Mouse (Mus musculus): ENCODE data around the gene Rer1.

Rer1 gene

DNA sequence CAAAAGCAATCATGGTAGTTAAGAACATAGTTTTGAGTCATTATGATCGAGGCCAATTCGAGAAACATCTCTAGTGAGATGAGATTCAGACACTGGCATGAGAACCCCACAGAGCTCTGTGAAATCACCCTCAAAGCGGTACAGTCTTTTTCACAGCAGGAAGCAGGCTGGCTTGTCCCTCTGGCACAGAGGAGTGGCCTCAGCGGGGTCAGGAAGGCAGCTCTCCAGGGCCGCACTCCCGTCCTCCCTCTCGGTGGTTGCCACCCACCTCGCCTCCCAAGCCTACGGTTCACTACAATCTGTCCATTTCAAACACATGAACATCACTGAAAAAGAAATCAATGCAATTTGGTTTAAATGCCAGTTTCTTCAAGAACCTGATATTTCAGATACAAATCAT lies 11.8 kb downstream of the Rer1 start:
- DNase-seq (ENCODE audit: low spot score), result no peak

DNA sequence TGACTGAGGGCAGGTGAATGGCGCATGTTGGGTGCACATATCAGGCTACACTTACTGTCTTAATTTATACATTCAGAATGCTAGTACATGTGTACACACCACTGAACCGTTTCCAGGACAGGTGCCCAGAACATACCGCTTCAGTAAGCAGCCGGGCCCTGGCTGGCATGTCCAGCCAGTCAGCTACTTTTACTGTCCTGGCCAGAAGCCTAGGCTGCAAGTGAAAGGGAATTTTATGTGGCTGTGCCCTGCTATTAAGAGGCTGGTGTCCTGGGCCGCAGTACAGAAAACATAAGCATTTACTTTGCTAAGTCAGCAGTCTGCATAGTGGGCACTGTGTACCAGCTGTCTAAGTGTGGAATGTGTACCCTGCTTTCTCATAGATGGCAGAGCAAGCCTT lies 15.3 kb downstream of the Rer1 start:
- DNase-seq (ENCODE audit: low spot score), result no peak

DNA sequence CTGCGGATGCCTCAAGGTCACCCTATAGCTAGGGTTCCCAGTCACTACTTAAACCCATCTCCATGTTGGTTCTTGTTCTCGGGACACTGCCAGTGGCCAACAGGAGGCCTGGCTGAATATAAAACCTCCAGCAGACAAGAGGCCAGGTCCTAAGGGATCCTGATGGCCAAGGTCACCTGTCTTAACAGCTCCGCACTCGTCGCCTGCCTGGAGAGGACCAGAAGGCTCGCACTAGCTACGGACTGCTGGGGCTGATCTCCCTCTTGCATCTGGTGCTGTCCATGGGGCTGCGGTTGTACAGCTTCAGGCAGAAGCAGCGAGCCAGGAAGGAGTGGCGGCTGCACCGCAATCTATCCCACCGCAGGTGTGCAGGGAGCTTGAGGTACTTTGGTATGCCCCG lies 16.0 kb downstream of the Rer1 start:
- no peak for DNase-seq (ENCODE audit: low spot score)

DNA sequence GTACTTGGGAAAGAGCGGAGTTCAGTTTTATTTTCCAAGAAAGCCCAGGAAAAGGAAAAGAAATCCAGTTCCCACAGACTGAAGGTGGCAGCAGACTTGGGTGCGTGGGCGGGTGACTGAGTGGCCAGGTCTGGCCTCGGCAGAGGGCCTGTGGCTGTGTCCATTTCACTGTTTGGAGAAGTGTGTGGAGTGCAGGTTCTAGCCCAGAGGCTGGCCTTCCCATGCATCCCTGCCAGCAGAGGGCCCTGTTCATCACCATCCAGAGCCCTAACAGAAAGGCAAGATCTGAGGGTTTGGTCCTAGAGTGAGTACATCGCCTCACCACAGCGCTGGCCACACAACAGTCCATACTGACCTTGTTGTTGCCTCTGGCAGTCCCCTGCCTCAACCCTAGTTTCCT lies 17.0 kb downstream of the Rer1 start:
- DNase-seq (ENCODE audit: low spot score), result no peak

DNA sequence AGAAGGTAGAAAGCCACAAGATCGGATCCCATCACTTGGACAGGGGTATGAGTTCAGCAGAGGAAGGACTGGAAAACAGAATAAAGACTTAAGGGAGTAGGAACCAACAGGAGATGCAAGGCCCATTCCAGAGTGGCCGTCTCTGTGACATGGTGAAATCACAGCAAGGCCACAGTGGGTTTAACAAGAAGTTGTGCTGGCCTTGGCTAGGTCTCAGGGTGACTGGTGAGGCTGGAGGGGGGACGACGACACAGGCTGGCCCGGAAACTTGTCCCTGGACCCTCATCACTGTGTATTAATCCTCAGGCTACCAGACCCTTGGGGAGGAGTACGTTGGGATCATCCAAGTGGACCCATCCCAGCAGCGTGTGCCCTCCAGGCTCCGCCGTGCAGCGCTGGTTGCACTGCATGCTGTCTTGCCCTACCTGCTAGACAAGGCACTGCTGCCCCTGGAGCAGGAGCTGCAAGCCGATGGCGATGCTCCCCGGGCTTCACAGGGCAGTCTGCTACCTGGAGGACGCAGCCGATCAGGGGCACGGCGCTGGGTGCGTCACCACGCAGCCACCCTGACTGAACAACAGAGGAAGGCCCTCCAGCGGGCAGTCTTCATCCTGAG lies 17.7 kb downstream of the Rer1 start:
- no peak for DNase-seq (ENCODE audit: low spot score)

DNA sequence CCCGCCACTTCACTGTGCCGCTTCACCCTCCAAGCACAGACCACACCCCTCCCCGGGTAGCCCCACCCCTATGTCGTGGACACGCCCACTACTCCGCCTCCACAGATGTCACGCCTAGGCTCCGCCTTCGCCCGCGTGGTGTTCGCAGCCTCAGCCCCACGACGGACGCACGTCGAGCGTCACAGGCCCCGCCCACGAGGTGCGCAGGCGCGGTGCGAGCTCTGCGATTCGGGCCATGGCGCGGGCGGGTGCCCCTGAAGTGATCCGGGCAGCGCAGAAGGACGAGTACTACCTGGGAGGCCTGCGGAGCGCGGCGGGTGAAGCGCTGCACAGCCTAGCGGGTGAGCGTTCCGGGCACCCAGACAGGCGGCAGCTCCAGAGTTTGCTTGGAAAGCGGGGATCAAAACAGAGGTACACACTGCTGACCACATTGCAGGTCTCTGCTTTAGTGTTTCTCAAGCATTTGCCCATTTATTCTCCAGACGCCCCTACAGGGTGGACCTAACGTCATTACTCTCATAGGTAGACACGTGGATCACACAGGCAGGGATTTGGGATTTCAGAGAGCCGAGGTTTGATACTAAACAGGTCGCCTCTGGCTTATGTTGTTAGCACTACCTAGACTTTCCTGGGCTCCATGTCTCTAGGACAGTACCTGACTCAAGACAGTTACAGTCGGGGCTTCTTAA lies 19.2 kb downstream of the Rer1 start, which contains the start of gene Pex10:
Gene Pex10 (plus strand): TSS at position 183 of the 689 bp plus-strand sequence.
- peak; percentile 92 for DNase-seq (ENCODE audit: low spot score)

DNA sequence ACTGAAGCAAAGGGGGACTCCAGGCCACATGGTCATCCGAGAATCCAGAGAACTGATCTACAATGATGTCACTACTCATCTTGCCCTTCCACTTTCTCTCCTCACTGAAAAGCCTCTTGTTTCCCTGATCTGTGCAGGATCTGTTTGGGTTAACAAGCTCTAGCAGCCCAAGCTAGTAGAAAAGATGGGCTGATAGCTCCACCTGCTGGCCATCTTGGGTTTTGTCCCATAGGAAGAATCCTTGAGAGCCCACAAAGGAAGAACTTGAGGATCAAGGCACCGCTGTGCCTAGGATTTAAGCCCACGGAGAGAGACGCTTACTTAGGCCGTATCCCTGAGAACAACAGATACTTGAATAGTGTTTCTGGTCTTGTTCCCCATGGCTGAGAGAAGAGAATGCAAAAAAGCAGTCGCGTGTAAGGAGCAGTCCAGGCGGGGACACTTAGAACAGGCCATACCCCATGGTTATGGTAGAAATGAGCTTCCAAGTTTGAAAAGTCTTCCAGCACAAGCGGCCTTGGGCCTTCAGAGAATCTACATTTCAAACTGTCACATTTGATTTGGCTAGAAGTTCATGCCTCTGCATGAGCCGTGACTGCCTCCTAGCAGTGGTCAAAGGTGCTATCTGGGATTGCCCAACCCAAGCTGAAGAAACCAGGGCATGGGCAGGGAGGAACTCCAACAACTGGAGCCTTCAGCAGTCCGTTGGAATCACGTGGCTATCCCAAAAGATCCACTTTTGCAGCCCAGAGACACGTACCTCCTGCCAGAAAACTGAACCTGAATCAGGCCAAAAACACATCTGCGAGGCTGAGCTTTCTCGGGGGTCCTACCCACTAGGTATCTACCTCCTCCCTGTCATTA lies 20.0 kb downstream of the Rer1 start:
- DNase-seq (ENCODE audit: low spot score), result peak; percentile 62

DNA sequence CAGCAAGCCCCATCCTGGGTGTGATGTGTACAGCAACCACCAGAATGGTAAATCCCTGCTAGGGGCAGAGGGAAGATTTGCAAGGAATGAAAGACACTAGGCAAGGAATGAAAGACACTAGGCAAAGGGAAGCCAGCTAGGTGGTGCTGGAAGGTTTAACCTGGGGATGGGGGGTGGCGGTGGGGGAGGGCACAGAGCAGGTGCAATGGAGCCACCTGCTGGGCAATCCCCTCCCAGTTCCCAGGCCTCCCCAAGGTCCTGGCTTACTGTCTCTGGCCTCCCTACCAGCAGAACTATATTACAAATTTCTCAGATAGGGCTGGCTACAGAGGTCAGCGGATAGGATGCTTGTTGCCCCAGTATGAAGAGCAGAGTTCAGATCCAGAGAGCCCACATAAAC lies 21.7 kb downstream of the Rer1 start:
- no peak for DNase-seq (ENCODE audit: low spot score)

DNA sequence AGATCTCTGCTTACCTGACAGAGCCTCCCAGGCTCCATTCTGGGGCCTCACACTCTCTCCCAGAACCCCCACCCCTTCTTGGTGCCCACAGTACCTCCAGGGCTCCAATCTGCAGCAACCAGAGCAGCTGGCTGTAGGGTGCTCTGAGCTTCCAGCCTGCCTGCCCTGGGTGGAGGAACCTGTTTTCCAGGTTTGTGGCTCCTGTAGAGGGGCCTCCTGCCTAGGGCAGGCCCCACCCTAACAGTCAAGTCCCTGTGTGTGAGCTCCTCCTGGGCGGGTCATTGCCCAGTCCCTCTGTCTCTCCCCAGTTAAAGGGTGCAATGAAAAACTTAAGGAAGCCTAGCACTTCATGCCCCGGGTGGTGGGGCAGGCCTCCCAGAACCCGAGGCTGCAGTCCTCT lies 22.3 kb downstream of the Rer1 start:
- DNase-seq (ENCODE audit: low spot score), result no peak

DNA sequence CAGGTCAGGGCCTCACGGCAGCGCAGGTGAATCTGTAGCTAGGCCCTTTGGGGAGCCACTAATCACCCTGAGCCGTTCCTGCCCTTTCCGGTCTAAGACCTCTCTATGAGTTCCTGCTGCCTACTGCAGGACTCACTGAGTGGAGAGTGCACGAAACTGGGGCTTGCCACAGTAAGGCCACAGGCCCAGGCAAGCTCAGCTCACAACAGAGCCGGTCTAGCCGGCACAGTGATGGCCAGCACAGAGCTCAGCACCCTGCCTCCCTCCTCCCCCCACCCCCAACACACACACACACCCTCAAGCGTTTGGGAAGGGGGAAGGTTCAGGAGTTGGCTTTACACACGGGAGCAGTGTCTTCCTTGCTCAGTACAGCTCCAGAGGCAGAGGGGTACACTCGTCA lies 27.9 kb downstream of the Rer1 start:
- DNase-seq (ENCODE audit: low spot score), result no peak

DNA sequence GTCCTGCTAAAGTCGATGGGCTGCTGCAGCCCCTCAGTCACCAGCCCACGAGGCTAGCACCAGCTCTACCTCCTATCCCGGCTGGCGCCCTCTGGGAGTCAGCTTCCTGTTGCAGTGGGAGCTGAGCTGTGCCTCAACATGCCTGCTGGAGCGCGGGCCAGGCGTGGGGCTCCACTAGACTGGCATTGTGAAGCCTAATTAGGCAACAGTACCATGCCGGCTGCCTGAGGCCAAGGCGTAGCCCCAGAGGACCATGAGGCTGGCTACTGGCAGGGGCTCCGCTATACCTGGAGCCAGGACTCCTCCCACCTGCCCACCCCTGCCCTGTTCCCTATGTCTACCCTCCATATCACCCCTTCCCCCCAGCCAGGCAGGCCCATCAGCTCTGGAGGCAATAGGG lies 29.5 kb downstream of the Rer1 start, which contains the start of gene Plch2:
Gene Plch2 (minus strand): TSS at position 61 of the 400 bp plus-strand sequence.
- no peak for DNase-seq (ENCODE audit: low spot score)

DNA sequence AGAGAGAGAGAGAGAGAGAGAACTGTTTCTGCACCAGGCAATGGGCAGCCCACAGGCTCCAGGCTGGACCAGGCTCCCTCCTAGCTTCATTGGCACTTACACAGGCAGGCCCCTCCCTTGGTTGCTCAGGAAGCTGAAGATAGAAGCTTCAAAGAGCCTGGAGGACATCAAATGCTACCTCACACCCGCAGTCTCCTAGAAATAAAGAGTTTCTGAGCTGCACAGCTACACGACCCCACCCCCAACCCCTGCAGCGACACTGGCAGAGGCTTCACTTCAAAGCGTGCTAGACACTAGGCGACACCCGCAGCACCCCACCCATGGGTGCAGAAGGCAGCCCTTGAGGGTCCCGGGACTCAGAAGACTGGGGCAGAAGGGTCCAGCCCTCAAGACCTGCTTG lies 36.1 kb downstream of the Rer1 start:
- DNase-seq (ENCODE audit: low spot score), result no peak

DNA sequence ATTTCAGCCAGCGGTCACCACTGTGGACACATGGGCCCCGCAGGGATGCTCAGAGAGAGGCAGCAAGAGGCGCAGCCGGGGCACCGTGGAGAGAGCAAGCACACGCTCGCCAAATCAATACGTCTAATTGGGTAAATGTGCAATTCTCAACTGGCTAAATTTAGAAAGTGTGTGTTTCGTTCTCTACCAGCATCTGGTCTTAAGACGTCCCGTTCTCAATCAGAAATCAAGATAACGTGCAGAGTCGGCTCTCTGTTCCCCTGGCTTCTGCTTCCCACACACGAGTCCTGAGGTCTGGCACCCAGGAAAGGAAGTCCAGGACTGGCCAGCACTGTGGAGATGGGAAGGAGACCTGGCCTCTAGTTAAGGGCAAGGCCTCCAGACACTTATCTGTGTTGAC lies 39.5 kb downstream of the Rer1 start:
- no peak for DNase-seq (ENCODE audit: low spot score)

DNA sequence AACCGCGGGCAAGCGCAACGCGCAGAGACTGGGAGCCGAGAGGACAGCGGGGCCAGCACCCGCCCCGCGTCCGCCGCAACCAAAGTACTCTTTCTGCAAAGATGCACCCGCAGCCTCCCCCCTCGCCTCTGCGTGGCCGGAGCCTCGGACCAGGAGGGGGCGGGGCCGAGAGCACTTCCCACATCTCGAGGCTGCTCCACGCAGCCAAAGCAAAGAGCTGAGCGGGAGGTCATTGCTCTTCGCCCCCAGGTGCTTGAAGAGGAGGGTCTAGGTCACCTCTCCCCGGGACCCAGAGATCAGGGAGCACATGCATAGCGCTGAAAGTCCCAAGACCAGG lies 42.9 kb downstream of the Rer1 start:
- DNase-seq (ENCODE audit: low spot score), result no peak

DNA sequence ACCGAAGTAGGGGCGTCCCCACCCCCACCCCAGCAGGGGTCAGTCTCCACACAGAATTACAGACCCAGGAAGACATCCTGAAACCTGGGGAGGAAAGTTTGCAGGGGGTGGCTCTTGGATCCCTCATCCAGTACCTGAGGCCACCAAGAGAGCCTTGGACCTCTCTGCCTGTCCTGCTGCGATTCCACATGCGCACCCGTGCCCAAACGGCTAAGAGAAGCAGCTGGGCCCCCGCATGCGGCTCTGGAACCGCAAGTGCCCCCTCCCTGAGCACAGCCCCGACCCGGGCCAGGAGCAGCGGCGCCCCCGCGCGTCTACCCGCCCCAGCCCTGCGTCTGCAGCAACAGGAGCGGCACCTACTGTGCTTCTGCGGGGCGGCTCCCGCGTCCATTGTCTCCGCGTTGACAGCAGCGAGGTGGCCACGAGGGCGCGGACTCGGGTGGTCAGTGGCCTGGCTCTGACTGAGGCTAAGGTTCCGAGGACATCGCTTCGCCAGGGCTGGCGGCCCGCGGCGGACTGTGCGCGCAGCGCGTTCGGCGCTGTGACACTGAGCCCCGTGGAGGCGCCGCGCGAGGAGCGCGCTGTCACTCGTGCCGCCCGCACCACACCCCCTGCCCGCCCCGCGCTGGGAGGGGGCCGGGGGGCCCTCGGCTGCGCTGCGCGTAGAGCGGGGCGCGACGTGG lies 43.4 kb downstream of the Rer1 start:
- no peak for DNase-seq (ENCODE audit: low spot score)

DNA sequence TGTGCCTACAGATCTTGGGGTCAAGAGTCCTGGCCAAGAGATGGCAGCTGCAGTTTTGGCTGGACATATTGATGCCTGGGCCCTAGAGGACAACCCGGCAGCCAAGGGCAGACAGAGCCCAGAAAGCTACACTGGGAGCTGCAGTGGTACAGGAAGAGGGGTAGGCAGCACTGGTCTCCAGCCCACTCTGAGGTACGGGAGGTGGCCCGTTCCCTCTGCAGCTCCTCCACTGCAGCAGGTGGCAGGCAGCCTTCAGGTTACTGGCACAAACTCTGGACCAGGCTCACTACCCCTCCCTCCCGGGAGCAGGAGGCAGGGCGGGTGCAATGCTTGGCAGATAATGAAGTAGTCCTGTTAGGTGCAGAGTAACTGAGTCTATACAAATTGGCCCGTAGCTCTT lies 45.5 kb downstream of the Rer1 start:
- DNase-seq (ENCODE audit: low spot score), result no peak

DNA sequence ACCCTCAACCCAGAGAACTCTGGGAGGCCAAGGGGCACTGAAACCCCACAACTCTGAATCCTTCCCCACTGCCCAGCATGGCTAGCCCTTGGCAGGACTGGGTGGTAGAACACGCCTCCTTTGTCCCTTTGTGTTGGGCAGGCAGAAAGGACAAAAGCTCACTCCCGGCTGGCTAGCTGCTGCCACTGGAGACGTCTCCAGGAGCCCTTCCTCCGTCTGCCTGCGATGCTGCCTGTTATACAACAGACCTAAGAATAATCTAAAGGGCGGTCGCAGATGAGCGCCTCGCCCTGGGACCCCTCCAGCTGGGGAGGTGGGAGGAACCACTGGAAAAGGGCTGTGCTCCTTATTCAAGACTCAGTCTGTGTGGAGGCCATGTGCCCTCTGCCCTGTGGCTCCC lies 46.0 kb downstream of the Rer1 start:
- DNase-seq (ENCODE audit: low spot score), result no peak

DNA sequence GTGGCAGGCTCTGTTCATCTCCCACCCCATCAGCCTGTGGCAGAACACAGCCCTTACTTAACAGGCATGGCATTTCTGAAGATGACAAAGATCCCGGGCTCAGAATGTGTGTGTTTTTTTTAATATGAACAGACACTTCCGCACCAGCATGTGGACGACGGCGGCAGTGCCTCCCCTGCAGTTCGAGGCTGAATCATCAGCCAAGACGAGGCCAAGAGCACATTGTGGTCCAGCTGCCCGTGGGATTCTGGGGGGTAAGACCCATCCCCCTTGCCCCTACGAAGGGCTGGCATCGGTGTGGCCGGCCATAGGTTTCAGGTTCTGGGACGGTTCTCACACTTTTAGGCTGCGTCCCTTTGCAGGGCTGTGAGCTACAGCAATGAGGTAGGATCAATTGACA lies 51.4 kb downstream of the Rer1 start:
- DNase-seq (ENCODE audit: low spot score), result no peak

DNA sequence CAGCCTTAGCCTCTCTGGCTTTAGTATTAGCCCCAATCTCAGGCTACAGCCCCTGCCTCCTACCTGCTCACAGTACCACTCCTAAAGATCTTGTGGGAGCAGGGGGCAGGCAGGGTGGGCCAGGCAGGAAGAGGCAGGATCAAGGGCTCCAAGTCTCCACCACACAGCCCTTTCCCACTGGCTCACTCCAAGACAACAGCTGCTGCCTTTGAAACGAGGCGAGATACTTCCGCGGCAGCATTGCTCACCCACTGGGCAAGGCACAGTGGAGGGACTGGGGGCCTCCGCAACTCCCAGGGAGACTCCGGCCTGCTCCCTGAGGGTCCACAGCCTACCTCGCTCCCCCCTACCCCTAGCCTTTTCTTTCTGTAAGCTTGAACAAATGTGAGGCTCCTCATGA lies 52.0 kb downstream of the Rer1 start:
- no peak for DNase-seq (ENCODE audit: low spot score)

DNA sequence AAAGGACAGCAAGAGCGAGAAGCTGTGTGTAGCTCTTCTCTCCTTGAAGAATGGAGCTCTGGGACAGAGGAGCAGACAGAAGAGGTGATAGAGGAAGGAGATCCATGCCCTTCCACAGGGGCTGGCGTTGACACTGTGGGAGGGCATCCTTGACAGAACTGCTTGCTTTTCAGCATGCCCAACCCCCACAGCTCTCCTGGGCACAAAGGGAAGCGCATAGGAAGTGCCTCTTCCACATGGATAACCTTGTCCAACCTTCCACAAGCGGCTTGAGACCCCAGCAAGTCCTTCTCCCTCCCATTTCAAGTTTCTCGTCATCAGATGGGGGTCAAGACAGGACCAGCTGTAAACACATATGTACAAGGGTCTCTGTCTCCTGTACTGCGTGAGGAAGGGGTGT lies 53.1 kb downstream of the Rer1 start:
- no peak for DNase-seq (ENCODE audit: low spot score)

DNA sequence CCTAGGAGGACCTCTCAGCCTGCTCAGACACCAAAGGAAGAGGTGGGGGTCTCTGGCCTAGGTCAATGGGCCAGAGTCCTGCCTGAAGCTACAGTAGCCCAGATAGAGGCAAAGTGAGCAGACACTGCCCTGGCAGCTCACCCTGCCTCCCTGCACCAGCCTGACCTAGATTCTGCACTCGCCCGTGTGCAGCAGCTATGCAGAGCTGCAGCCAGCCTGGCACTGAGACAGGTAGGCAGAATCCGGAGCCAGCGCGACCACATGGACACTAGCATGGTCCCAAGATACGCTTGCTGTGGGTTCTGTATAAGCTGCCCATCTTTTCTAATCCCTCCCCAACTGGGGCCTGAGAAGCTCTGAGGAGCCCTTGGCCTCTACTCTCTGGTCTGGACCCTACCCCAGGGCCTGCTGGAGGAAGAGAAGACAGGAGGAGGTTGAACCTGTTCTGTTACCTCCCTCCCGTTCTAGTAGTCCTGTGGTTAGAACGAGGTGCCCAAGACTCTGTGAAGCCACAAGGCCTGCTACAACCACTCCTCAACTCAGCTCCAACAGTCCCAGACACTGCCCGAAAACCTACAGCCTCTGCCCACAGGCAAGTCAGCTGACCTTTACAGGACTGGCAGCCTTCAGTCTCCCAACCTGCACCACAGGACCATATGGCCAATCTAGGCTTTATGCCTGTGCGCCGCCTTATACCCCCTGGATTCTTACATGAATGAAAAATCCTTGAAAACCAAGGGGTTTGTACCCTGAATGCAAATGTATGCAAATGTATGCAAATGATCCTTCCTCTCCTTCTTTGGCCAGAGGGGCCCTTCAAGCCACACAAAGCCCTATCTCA lies 61.8 kb downstream of the Rer1 start:
- no peak for DNase-seq (ENCODE audit: low spot score)

Data from urinary bladder, postnatal 10 days (tissue).